Mouse (Mus musculus): ENCODE results near the gene Rassf6.

- no peak for TF ChIP-seq POLR2A (IDR thresholded peaks at IDR 0.05; ENCODE audit: insufficient read depth, low read depth, low read length)
- TF ChIP-seq CTCF (IDR thresholded peaks at IDR 0.05): no peak
- TF ChIP-seq EP300 (IDR thresholded peaks at IDR 0.05; ENCODE audit: insufficient read depth, low read depth, low read length): no peak
Measured at GRCm38 (mm10) chr5:90568338-90568737, 72.1 kb downstream of the Rassf6 start.

Data from heart, adult 2 months (tissue).